Mouse (Mus musculus) Patski (cell line): ENCODE measurements around the gene Apba1. TPM values are rescaled to one million over a fixed set of nuclear protein-coding genes. Genes with fewer than 3 reads are reported as not detected.
A peak's percentile ranks its signal among the peaks of the same experiment; 100 is the strongest.

Experiments
- ATAC-seq: fragments of 100-300 bp; one replicate; pipeline ENCODE4 v1.8.0; 2021
- CTCF ChIA-PET: fragments of 350-600 bp; sonication (Branson Sonifier 250); formaldehyde crosslinking; loops from one replicate; lab custom pipeline; 2022; ENCODE audit warnings: inconsistent platforms; lab: Charles Lee
- POLR2A ChIA-PET: fragments of 350-600 bp; sonication (Branson Sonifier 250); formaldehyde crosslinking; loops from one replicate; lab custom pipeline; 2022; ENCODE audit warnings: antibody characterized with exemption, inconsistent platforms; lab: Charles Lee
- DNase-seq: peaks from one replicate; pipeline ENCODE4 v3.0.0-alpha.2; 2011; ENCODE audit warnings: low read depth, low spot score
- H3K27me3 ChIP-seq: fragments of 371-371 bp; one replicate; pipeline ENCODE4 v1.5.1; 2021
- CTCF ChIP-seq: fragments of 100-300 bp; IDR thresholded peaks from one replicate; pipeline ENCODE4 v1.5.1; 2021
- in situ Hi-C: fragments of 300-500 bp; cut with MboI; formaldehyde crosslinking; loops from 3 replicates; pipeline ENCODE4 v1.11.1; 2018; ENCODE audit warnings: low pct_unique_long_range_greater_than_20kb, mixed read lengths
- polyA plus RNA-seq: library from polyadenylated mRNA; unstranded; gene quantifications from one replicate; pipeline ENCODE4 v1.2.3, GENCODE M21; 2021

The Apba1 gene
- polyA plus RNA-seq, 1 experiment from 2014 or later = 0.03 TPM

DNA sequence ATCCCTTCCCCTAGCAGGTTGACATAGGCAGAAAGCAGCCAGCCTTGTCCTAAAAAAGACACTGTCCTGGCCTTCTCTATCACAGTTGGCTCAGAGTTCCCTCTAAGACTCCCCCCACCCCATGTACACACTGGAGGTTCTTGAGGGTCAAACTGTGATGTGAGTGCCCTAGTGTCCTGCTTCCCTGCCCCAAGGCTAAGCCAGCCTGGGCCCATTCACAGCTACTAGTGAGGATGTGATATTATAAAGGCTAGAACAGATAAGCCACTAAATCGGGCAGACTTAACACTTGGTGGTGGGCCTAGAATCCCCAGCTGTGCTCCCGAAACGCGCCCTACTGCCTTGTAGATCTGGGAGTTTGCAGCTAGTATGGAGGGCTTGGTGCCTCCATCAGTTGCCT, 188.1 kb downstream of the Apba1 start:
- POLR2A ChIA-PET = no interaction called here
- DNase-seq (no peak), ATAC-seq (no peak)
- H3K27me3 ChIP-seq = peaks cover 52% of the 10 kb centered on the region
- no peak for TF ChIP-seq CTCF
- in situ Hi-C loops = no loop called here
- CTCF ChIA-PET = no interaction called here

DNA sequence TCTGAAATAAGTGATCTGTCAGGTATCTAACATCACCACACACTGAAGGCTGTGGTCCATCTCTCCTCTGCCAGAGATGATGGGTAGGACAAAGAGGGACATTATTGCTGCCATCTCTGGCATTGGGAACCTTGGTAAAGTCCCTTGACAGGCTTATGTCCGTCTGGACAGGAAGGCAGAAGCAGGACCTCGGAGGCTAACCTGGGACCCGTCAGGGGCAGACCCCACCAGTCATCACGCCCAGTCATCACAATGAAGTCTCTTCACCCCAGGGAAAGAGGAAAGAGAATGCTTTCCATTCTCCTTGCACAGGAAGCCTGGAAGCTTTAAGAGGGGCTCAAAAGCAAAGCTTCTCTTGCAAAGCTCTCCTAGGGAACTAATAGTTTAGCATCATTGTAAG, 189.2 kb downstream of the Apba1 start:
- no peak for TF ChIP-seq CTCF
- CTCF ChIA-PET = no interaction called here
- POLR2A ChIA-PET = interaction anchor here (0.6 kb wide), 1 partner anchor 174 kb away, joined by 3 read pairs; no protein-coding TSS in a partner anchor
- in situ Hi-C loops = no loop called here
- no peak for ATAC-seq
- peaks cover 48% of the 10 kb centered on the region for H3K27me3 ChIP-seq
- no peak for DNase-seq

DNA sequence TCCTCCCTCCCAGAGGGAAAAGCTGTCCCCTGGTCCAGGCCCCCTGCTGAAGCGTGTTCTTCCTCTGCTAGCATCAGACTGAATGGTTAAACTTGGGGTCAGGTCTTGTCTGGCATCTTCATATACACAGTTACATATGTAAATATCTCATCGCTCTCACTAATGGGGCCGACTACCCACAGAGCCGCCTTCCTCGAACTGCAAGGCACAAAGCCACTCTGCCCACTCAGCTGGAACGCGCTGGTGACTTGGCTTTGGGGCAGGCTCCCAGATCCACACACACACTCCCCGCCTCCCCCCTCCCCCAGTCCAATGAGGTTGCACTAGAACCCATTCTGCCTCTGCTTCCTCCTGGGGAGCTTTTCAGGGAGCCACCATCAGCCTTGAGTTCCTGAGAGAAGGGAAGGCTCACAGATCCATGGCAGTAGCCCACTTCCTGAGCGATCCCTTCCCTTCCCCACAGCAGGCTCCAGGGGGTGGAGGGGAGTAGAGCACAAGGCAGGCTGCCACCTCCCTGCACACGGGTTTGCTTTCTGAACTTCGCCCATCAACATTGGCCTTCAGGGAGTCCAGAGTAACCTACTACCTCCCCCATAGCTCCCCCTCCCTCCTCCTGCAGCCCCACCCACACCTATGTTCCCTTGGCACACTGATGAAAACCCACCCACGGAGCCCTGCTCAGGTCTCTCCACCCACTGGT, 189.8 kb downstream of the Apba1 start:
- peaks cover 54% of the 10 kb centered on the region for H3K27me3 ChIP-seq
- peak; percentile 24 for ATAC-seq
- CTCF ChIA-PET = no interaction called here
- no peak for TF ChIP-seq CTCF
- POLR2A ChIA-PET = interaction anchor here (0.6 kb wide), 1 partner anchor 174 kb away, joined by 3 read pairs; no protein-coding TSS in a partner anchor
- in situ Hi-C loops = no loop called here
- no peak for DNase-seq

DNA sequence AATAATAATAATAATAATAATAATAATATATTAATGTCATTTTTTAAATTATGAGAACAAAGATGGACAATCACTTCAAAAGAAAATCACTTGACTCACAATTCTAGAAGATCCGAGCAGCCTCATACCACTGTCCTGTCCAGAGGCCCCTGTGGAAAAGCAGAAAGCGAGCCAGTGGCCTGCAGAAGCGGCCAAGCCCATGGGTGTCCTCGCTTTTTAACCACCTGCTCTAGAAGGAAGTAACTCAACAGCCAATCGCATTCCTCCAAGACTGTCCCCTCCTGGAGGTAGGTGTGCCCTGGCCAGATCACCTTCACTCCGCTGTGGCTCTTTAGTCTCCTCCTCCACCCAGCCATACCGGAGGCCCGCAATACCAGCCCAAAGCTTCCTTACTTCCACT, 196.8 kb downstream of the Apba1 start:
- DNase-seq (no peak), ATAC-seq (no peak)
- TF ChIP-seq CTCF = no peak
- POLR2A ChIA-PET = no interaction called here
- CTCF ChIA-PET = no interaction called here
- in situ Hi-C loops = loop anchor here (5.0 kb wide), 2 partner anchors 53 to 98 kb away; no protein-coding TSS in a partner anchor
- peaks cover 37% of the 10 kb centered on the region for H3K27me3 ChIP-seq

DNA sequence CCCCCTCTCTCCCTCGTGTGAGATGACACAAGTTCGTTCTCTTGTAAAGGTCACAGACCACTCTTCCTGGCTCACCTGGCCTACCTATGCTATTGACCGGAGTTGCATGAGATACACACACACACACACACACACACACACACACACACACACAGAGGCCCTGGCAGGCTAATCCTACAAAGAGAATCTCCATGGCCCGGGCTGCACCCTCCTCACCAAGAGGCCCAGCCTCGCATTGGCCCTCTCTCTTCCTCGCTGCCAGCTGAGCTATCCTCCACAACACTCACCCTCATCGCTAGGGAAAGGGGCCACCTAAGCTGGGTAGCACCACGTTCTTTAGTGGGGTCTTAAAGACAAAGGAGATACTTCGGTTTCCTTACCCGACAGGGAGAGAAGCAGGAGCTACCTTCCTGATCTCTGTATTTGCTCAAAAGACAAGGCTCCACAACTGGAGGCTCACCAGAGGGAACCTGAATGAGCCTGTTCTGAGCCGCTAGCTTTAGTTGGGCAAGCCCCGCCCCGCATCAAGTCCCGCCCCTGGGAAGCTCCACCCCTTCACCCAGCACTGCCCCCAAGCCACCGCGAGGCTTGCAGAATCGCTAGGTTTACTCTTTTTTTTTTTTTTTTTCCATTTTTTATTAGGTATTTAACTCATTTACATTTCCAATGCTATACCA, 197.8 kb downstream of the Apba1 start:
- peaks cover 29% of the 10 kb centered on the region for H3K27me3 ChIP-seq
- ChIA-PET POLR2A (no interaction called here), CTCF (interaction anchor here (0.8 to 1.1 kb wide), 2 partner anchors 31 to 96 kb away, joined by 3 read pairs; no protein-coding TSS in a partner anchor)
- ATAC-seq (no peak), DNase-seq (no peak)
- in situ Hi-C loops = loop anchor here (5.0 kb wide), 2 partner anchors 54 to 99 kb away; no protein-coding TSS in a partner anchor
- no peak for TF ChIP-seq CTCF

DNA sequence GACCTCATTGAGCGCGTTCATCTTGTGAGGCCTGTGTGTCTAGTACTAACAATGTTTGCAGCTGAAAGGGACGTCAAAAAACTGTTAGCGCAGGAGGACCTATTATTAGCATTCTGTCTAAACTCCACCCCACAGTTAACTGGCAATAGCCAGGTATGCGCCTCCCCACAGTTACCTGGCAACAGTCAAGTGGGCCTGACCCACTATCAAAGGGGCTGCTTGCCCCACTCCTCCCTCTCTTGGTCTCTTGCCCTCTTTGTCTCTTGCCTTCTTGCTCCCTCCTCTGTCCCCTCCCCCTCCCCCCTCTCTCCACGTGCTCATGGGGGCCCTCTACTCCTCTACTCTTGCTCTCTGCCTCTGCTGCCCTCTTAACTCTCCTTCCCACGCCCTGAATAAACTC, 198.9 kb downstream of the Apba1 start:
- POLR2A ChIA-PET = no interaction called here
- CTCF ChIA-PET = interaction anchor here (1.1 kb wide), 1 partner anchor 97 kb away, joined by 3 read pairs; no protein-coding TSS in a partner anchor
- no peak for TF ChIP-seq CTCF
- no peak for ATAC-seq
- in situ Hi-C loops = loop anchor here (5.0 kb wide), 2 partner anchors 55 to 100 kb away; no protein-coding TSS in a partner anchor
- no peak for DNase-seq
- H3K27me3 ChIP-seq = peaks cover 24% of the 10 kb centered on the region

DNA sequence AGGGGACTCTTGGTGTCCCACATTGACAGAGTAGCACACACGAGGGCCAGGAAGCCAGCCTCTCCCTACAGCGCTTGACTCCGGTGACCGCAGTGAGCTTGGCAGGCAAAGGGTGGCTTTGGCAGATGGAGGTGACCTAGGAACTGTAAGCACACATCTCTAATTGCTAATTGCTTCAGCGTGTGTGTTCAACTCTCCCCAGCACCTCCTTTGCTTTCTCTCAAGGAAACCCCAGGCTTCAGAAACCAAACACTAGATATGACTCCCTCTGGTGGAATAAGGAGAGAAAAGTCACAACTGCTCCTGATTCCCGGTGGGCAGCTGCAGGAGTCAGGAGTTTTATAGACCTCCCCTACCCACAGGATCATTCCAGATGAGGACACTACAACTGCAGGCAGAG, 200.2 kb downstream of the Apba1 start:
- no peak for DNase-seq
- no peak for ATAC-seq
- H3K27me3 ChIP-seq = peaks cover 11% of the 10 kb centered on the region
- ChIA-PET POLR2A (no interaction called here), CTCF (interaction anchor here (1.2 to 7.1 kb wide), 2 partner anchors 52 to 97 kb away, joined by 3 to 72 read pairs; no protein-coding TSS in a partner anchor)
- TF ChIP-seq CTCF = peak; percentile 51
- in situ Hi-C loops = loop anchor here (5.0 kb wide), 2 partner anchors 57 to 102 kb away; no protein-coding TSS in a partner anchor

DNA sequence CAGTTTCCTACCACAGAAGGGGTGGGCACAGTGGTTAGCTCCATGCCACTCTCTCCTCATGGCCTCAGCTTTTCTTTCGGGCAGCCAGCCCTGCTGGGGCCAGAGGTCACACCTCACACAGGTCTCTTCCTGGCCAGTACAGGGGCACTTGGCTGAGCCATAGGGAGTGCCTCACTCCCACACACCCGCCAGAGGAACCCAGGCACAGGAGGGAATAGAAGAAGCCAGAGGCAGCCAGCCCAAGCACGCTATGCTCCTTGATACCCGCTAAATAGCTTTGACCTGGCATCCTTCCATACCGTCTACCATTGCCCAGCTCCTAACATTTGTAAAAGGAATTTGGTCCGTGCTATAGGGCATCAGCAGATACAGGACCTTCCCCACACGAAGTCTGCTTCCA, 201.2 kb downstream of the Apba1 start:
- POLR2A ChIA-PET = no interaction called here
- in situ Hi-C loops = loop anchor here (5.0 kb wide), 2 partner anchors 58 to 103 kb away; no protein-coding TSS in a partner anchor
- no peak for ATAC-seq

DNA sequence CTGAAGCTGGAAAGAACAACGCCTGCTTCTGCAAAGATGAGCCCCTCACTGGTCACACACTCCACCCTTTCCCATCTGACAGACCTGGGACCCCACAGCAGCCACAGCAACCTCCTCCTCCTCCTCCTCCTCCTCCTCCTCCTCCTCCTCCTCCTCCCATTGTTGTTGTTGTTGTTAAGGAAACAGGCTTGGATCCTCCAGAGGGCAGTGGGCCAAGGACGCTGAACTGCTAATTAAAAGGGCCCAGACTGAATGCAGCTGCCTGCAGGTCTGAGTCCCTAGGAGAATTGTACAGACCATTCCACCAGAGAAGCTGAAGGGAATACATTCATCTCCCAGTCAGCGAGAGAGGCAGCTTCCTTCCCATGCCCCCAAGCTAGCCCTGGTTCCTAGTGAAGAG, 201.6 kb downstream of the Apba1 start:
- H3K27me3 ChIP-seq = no peaks in the 10 kb centered on the region
- CTCF ChIA-PET = interaction anchor here (0.7 to 7.1 kb wide), 4 partner anchors 9 to 313 kb away, joined by 3 to 72 read pairs (median 5); no protein-coding TSS in a partner anchor
- in situ Hi-C loops = no loop called here
- POLR2A ChIA-PET = no interaction called here
- TF ChIP-seq CTCF = no peak
- ATAC-seq (no peak), DNase-seq (no peak)

More for the DNA sequence above, 201.2 kb downstream of the Apba1 start:
- CTCF ChIA-PET = interaction anchor here (0.7 to 7.1 kb wide), 4 partner anchors 9 to 313 kb away, joined by 3 to 72 read pairs (median 5); no protein-coding TSS in a partner anchor
- H3K27me3 ChIP-seq = peaks cover 3% of the 10 kb centered on the region
- DNase-seq = no peak
- no peak for TF ChIP-seq CTCF

DNA sequence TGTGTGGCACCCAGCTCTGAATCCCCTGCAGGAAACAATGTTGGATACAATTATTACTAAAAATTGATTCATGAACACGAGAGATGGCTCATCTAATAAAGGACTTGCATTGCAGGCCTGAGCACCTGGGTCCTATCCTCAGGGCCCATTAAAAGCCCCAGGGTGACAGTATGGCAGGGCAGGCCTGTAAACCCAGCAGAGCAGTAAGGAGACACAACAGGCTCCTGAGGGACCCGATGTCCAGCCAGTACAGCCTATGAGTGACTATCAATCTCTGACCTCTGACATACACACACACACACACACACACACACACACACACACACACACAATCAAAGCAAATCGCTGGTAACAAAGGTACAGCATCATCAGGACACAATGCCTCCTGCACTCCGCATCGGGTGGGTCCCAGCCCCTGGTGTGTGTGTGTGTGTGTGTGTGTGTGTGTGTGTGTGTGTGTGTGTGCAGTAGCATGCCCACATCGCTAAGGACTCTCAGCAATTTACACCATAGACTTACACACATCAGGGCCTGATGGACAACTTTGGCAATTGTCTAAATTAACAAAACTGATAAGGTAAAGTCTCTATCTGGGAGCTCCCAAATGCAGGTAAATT, 202.3 kb downstream of the Apba1 start:
- in situ Hi-C loops = no loop called here
- H3K27me3 ChIP-seq = no peaks in the 10 kb centered on the region
- no peak for DNase-seq
- ChIA-PET CTCF (interaction anchor here (0.8 to 7.1 kb wide), 11 partner anchors 11 to 312 kb away, joined by 3 to 72 read pairs (median 4); no protein-coding TSS in a partner anchor), POLR2A (no interaction called here)
- no peak for ATAC-seq
- TF ChIP-seq CTCF = no peak
